Mouse (Mus musculus): ENCODE results near the gene Bcl9.

Gene Bcl9

DNA sequence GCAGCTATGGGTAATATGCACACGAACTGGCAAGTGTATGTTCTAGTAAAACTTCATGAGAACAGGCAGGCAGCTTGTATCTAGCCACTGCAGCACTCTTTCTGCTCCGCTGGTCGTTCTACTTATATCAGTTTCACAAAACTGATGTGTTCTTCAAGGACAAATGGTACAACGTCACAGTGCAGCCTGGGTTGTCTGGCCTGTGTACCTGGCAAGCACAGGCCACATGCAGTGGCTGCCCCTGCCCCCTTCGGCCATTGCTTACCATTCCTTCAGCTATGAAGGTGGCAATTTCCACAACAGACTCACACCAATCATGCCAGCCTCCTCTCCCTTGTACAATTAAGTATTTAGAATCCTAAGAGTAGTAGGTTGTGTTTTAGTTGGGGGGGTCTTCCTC lies 125.1 kb downstream of the Bcl9 start:
- no peak for DNase-seq (ENCODE audit: low read depth)

DNA sequence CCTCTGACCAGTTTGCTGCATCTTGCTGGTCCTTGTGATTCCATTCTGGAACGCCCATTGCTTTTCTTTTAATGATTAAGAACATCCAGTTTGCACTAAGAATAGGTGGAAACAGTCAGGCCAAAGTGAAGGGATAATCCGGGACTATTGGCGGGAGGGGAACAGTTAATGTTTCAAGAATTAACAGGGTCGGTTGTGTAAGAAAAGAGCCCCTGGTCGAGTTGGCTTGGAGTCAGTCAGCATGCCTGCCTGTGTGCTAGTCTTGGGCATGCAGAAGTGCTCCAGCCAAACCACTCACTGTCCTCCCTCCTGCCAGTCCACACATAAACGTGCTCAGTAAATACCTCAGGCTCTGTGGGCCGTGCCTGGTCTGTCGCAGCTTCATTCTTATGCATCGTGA lies 125.5 kb downstream of the Bcl9 start:
- DNase-seq (ENCODE audit: low read depth), result no peak

- DNase-seq (ENCODE audit: low read depth), result no peak
These were observed 126.2 kb downstream of the Bcl9 start for GRCm38 (mm10) chr3:97171531-97171930.

- DNase-seq (ENCODE audit: low read depth), result no peak
These were observed 130.6 kb downstream of the Bcl9 start for GRCm38 (mm10) chr3:97167126-97167525.

- no peak for DNase-seq (ENCODE audit: low read depth)
These were observed 133.2 kb downstream of the Bcl9 start for GRCm38 (mm10) chr3:97164477-97164876.

DNA sequence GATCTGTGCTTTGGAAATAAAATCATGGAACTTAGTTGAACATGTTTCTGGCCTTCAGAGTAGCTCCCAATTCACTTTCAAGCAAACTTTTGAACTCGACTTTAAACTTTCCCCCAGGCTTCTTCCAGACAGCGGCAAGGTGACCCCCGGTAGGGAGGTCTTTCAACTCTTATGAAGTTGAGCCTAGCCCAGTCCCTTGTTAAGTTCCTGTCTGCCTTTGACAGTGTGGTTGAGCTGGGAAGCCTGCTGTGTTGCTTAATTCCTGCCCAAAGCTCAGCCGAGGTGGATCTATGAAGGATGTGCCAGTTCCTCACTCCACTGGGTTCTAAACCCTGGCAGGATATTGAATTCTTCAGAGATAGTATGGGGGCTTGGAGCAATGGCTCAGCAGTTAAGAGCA lies 135.9 kb downstream of the Bcl9 start:
- DNase-seq (ENCODE audit: low read depth), result no peak

GRCm38 (mm10) chr3:97160908-97161307 lies 136.8 kb downstream of the Bcl9 start:
- DNase-seq (ENCODE audit: low read depth), result no peak

- DNase-seq (ENCODE audit: low read depth), result no peak
These were observed 137.7 kb downstream of the Bcl9 start for GRCm38 (mm10) chr3:97159986-97160385.

GRCm38 (mm10) chr3:97159509-97159850 lies 138.2 kb downstream of the Bcl9 start:
- no peak for DNase-seq (ENCODE audit: low read depth)

DNA sequence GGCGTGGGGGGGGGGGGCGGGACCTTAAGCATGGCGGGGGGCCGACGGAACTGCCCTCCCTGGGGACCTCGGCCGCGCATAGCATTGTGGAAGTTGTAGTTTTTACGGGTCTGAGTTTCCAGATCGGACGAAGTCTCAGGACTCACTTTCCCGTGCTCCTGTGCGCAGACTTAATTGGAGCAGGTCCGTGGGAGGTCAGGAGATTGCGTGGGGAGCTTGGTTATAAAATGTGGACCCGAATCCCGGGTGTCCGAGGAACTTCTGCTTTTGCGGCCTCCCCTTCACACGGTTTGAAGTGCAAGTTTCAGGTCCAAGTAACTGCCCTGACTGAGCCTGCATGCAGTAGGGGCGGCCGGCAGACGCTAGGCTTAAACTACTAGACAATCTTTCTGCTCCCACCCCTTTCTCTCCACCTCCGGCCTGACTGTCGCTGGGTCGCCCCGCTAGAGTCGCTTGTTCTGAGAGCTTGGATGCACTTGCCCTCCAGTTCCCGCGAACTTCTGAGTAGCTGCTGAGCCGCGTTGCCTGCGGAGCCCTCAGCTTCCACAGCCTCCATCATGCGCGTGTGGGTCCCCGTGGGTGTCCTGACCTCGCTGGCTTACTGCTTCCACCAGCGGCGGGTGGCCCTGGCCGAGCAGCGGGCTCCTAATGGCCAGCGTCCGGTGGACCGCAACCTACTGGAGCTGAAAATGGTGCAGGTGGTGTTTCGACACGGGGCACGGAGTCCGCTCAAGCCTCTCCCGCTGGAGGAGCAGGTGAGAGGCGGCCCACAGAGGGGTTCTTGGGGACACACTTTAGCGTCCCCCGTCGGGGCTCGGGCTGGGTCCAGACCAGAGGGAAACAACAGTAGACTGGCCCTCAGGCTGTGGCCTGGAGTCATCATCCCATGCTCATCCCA lies 138.9 kb downstream of the Bcl9 start, which contains the start of gene Acp6:
Gene Acp6, plus strand, starts transcription at position 167 of the 898 bp plus-strand sequence.
- peak; percentile 94 for DNase-seq (ENCODE audit: low read depth)

DNA sequence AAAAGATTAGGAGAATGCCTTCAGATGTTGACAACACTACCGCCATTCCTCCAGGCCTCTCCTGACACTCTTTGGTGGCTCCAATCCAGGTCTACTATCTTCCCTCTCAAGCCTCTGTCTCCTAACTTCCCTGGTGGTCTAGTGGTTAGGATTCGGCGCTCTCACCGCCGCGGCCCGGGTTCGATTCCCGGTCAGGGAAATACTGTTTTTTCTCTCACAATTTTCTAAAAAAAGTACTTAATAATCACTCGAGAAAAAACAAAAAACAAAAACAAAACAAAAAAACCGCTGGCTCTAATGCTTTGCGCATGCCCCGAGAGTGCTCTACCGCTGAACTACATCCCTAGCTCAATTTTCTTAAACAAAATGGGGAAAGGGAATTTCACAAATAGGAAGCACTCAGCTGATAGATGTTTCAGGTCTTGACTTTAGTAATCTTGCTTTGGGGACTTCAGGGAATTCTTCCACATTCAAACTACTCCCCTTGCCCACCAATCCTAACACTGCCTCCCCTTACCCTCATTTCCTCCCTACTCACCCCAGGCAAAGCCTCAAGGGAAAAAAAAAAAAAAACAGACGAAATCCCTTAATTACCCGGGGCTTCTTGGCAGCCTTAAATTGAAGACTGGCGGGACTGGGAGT lies 139.6 kb downstream of the Bcl9 start:
- peak; percentile 88 for DNase-seq (ENCODE audit: low read depth)

DNA sequence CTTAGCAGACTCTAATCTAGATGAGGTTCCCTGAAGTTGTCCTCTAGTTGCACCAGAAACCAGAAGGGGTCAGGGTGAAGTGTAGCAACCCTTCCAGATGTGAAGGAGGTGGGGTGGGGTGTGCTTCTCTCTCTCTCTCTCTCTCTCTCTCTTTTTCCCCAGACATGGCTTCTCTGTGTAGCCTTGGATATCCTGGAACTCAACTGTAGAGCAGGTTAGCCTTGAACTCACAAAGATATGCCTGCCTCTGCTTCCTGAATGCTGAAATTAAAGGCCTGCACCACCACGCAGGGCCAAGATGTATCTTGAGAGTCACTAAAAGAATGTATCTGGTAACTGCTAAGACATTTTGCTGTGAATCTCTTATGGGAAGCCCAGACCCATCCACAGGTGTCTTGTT lies 140.4 kb downstream of the Bcl9 start:
- no peak for DNase-seq (ENCODE audit: low read depth)

- DNase-seq (ENCODE audit: low read depth), result no peak
These were observed 141.3 kb downstream of the Bcl9 start for GRCm38 (mm10) chr3:97156431-97156830.

Data from NIH3T3 (cell line).